Mouse (Mus musculus) midbrain, embryonic 12.5 days (tissue): ENCODE data around the gene T2. TPM values are rescaled to one million over a fixed set of nuclear protein-coding genes. Genes with fewer than 3 reads are reported as not detected.
"Not testable (repeated sequence)": the region's sequence is repeated elsewhere in the genome, so short reads cannot be mapped to it uniquely, and the experiment has no call there.

Source experiments
- ATAC-seq: fragments of 200-750 bp; cut with Nextera tagmentation; 2 replicates; pipeline ENCODE4 v1.8.0; 2017; ENCODE audit warnings: low read depth, moderate TSS enrichment, moderate library complexity; ENCODE audit not compliant: low FRiP score
- H3K27ac ChIP-seq: fragments of 300-500 bp; sonication (generic); replicated peaks from 2 replicates; pipeline ENCODE4 v1.5.1; 2016; ENCODE audit warnings: mild to moderate bottlenecking
- H3K27me3 ChIP-seq: fragments of 300-500 bp; sonication (generic); 2 replicates; pipeline ENCODE4 v1.6.1; 2016; ENCODE audit warnings: mild to moderate bottlenecking
- H3K36me3 ChIP-seq: fragments of 300-500 bp; sonication (generic); 2 replicates; pipeline ENCODE4 v1.6.1; 2016
- H3K4me1 ChIP-seq: fragments of 300-500 bp; sonication (generic); 2 replicates; pipeline ENCODE4 v1.6.1; 2016
- H3K4me2 ChIP-seq: fragments of 300-500 bp; sonication (generic); replicated peaks from 2 replicates; pipeline ENCODE4 v1.6.1; 2016; ENCODE audit warnings: mild to moderate bottlenecking, moderate library complexity
- H3K4me3 ChIP-seq: fragments of 300-500 bp; sonication (generic); 2 replicates; pipeline ENCODE4 v1.5.1; 2016; ENCODE audit warnings: mild to moderate bottlenecking
- H3K9ac ChIP-seq: fragments of 300-500 bp; sonication (generic); replicated peaks from 2 replicates; pipeline ENCODE4 v1.6.1; 2016; ENCODE audit warnings: mild to moderate bottlenecking, moderate library complexity
- H3K9me3 ChIP-seq: fragments of 300-500 bp; sonication (generic); 2 replicates; pipeline ENCODE4 v1.6.1; 2016; ENCODE audit warnings: mild to moderate bottlenecking
- WGBS: fragments of 180-500 bp; shearing (Covaris S2); methylation state at CpG from one replicate; pipeline ENCODE4 v1.1.7; 2016; 5-methylcytosine and 5-hydroxymethylcytosine counted together
- polyA plus RNA-seq: library from polyadenylated mRNA; unstranded; fragments of >200 nt; fragmentation: Nextera tagmentation; extraction: Ambion mirVana; gene quantifications from 2 replicates; pipeline ENCODE4 v1.2.1, GENCODE M21; 2016

The T2 gene
- polyA plus RNA-seq = 0.71 TPM in 1 of 2 replicates, not detected in the other

- Histone ChIP-seq H3K4me2 (no peak within 1 kb of the TSS), H3K4me1 (no peaks in the 10 kb centered on the region), H3K36me3 (no peaks in the 10 kb centered on the region), H3K4me3 (no peak within 1 kb of the TSS), H3K9me3 (no peaks in the 10 kb centered on the region), H3K9ac (0 out of 2 replicates have a peak within 1 kb of the TSS, but pooled peaks have one; percentile 17), H3K27me3 (no peaks in the 10 kb centered on the region; the same call in 1 of the 2 replicates), H3K27ac (no peak within 1 kb of the TSS)
- ATAC-seq = no peak
- WGBS = 88% methylated on average over 6 of the region's 6 CpGs
Observed at GRCm38 (mm10) chr17:8355692-8356091, at the start of gene T2. Gene T2 (plus strand): TSS chr17:8355992.

DNA sequence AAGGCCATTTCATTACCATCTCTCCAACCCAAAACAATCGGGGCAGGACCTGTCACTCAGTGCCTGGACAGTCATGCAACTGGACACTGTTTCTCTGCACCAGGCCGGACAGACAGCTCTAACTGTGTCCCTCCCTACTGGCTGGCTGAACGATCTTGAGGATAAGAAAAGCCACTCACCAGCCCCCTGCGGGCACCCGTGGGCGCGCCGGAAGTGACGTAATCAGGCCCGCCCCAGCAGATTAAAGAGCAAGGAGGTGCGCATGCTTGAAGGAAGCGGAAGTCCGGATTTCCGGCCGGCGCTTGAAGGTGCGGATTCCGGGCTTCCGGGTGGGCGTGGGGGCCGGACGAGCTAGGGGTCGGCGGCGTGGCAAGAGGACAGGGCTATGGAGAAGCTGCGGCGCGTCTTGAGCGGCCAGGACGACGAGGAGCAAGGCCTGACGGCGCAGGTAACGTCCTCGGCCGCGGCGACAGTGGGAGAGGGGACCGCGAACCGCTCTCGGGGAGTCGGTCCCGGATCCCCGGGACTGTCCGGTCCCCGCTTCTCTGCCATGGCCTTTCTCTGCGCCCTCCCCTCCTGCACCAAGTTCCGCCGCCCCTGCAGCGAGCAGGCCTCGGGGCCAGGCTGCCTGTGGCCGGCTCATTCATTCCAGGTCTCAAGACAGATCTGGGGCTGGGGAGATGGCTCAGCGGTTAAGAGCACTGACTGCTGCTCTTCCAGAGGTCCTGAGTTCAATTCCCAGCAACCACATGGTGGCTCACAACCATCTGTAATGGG is 44.8 kb upstream of the T2 start, which contains the start of gene Sft2d1:
Gene Sft2d1 (plus strand): TSS at position 265 of the 777 bp plus-strand sequence.
- Histone ChIP-seq H3K27me3 (0 out of 2 replicates have a peak, but pooled peaks cover 3% of the 10 kb centered on the region), H3K27ac (peak within 1 kb of the TSS; percentile 85), H3K9me3 (no peaks in the 10 kb centered on the region), H3K4me3 (peak within 1 kb of the TSS; percentile 69), H3K36me3 (no peaks in the 10 kb centered on the region), H3K4me2 (peak within 1 kb of the TSS; percentile 76), H3K4me1 (peaks cover 16% of the 10 kb centered on the region), H3K9ac (peak within 1 kb of the TSS; percentile 72)
- under 1% methylated on average over 54 of the region's 54 CpGs for WGBS
- ATAC-seq = peak; percentile 96

- Histone ChIP-seq H3K9ac (peak overlapping the region; percentile 72), H3K9me3 (no peaks in the 10 kb centered on the region), H3K4me3 (peak overlapping the region; percentile 69), H3K36me3 (no peaks in the 10 kb centered on the region), H3K4me1 (peaks cover 16% of the 10 kb centered on the region), H3K27ac (no peak overlapping the region), H3K4me2 (peak overlapping the region; percentile 76), H3K27me3 (0 out of 2 replicates have a peak, but pooled peaks cover 3% of the 10 kb centered on the region)
- 56% methylated on average over 3 of the region's 3 CpGs for WGBS
- ATAC-seq = no peak
Observed at GRCm38 (mm10) chr17:8311751-8312150, 44.0 kb upstream of the T2 start.

GRCm38 (mm10) chr17:8313976-8314375 is 41.8 kb upstream of the T2 start:
- ATAC-seq = no peak
- WGBS = 95% methylated on average over 3 of the region's 3 CpGs
- Histone ChIP-seq H3K4me1 (peaks cover 16% of the 10 kb centered on the region), H3K27me3 (no peaks in the 10 kb centered on the region), H3K4me3 (no peak overlapping the region), H3K9ac (no peak overlapping the region), H3K27ac (no peak overlapping the region), H3K36me3 (no peaks in the 10 kb centered on the region), H3K4me2 (no peak overlapping the region), H3K9me3 (no peaks in the 10 kb centered on the region)

DNA sequence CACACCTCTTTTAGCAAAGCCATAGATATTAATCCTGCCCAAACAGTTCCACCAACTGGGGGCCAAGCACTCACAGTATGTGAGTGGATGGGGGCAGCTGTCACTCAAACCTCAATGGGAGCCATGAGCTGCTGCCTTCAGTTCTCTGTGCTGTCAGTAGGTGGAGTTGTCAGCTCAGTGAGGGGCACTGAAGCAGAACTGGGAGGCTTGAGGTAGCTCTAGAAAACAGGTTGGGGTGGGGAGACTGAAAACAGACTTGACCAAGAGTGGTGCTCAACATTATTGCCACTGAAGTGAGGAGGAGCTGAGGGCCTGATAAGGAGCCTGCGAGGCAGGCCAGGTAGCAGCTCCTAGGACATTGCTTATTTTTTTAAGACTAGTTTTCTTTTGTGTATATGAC is 39.5 kb upstream of the T2 start:
- Histone ChIP-seq H3K4me1 (peaks cover 16% of the 10 kb centered on the region), H3K4me3 (no peak overlapping the region), H3K9ac (no peak overlapping the region), H3K36me3 (no peaks in the 10 kb centered on the region), H3K4me2 (no peak overlapping the region), H3K27me3 (no peaks in the 10 kb centered on the region), H3K27ac (no peak overlapping the region), H3K9me3 (no peaks in the 10 kb centered on the region)
- ATAC-seq = no peak
- 96% methylated on average over 1 of the region's 1 CpGs for WGBS

- 91% methylated on average over 11 of the region's 11 CpGs for whole genome bisulfite sequencing
- not testable (repeated sequence) for H3K27ac ChIP-seq, H3K9ac ChIP-seq, H3K27me3 ChIP-seq, H3K9me3 ChIP-seq, H3K4me3 ChIP-seq, ATAC-seq, H3K4me2 ChIP-seq, H3K4me1 ChIP-seq
- H3K36me3 ChIP-seq = peaks cover 32% of the 10 kb centered on the region
Observed at GRCm38 (mm10) chr17:8326877-8327276, 28.9 kb upstream of the T2 start.

DNA sequence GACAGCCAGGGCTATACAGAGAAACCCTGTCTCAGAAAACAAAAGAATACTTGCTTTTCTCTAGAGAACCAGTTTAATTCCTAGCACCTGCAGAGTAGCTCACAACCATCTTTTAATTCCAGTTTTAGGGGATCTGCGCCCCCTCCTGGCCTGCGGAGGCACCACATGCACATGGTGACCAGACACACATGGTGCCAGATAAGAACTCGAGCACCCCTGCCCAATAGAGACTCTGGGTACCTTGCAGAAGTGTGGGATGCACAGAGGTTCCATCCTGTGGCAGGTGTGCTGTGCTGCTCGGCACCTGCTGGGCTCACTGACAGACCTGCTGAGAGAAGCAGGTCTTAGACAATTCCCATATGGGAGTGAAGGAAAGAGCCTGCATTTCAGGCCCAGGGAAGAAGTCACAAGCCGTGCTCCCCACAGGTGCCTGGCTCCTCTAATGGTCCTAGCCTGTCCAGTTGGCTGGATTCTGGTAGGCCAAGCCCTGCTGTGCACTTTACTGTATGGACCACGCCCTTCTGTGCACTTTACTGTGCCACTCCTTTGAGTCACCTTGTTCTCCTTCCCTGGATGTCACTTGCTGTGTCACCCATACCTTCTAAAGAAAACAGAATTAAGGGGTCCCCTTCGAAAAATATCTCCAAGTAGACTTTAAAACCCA is 27.1 kb upstream of the T2 start:
- 60% methylated on average over 7 of the region's 7 CpGs for WGBS
- H3K27ac ChIP-seq = no peak overlapping the region
- H3K4me3 ChIP-seq = no peak overlapping the region
- no peaks in the 10 kb centered on the region for H3K9me3 ChIP-seq
- H3K4me2 ChIP-seq = no peak overlapping the region
- no peaks in the 10 kb centered on the region for H3K4me1 ChIP-seq
- H3K27me3 ChIP-seq = no peaks in the 10 kb centered on the region
- no peak overlapping the region for H3K9ac ChIP-seq
- H3K36me3 ChIP-seq = peaks cover 27% of the 10 kb centered on the region
- no peak for ATAC-seq

DNA sequence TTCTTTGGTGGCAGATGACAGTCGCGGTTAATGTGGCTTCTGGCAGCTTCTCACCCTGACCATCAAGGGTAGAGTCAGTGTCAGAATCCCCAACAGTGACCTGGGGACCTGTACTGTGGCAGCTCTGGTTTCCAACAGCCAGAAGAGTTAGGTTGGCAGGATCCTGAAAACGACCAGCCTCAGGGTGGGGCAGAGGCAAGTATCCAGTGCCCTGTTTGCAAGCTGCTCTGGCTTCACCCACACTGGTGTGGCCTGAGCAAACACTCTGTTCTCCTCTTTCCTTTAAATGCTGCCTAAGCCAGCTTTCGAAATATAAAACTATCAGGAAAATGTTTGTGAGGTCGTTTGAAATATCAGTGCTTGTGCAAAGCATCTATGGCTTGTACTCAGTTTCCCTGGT is 25.2 kb upstream of the T2 start:
- no peak overlapping the region for H3K4me3 ChIP-seq
- no peaks in the 10 kb centered on the region for H3K9me3 ChIP-seq
- no peak overlapping the region for H3K27ac ChIP-seq
- H3K4me2 ChIP-seq = no peak overlapping the region
- H3K27me3 ChIP-seq = no peaks in the 10 kb centered on the region
- H3K4me1 ChIP-seq = no peaks in the 10 kb centered on the region
- no peak for ATAC-seq
- peaks cover 13% of the 10 kb centered on the region for H3K36me3 ChIP-seq
- WGBS = 81% methylated on average over 5 of the region's 5 CpGs
- no peak overlapping the region for H3K9ac ChIP-seq

DNA sequence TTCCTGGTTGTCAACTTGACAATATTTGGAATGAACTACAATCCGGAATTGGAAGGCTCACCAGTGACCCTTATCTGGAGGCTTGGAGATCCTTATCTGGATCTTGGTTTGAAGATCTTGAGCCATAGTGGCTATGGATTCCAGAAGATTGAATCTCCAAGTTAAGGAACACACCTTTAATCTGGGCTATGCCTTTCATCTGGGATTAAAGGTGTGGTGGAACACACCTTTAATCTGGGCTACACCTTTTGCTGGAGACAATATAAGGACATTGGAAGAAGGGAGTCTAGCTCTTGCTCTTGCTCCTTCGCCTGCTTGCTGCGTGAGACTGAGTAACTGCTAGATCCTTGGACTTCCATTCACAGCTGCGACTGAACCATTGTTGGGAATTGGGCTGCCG is 18.6 kb upstream of the T2 start, which contains the start of gene Prr18:
Gene Prr18 (plus strand): TSS at position 301 of the 400 bp plus-strand sequence.
- H3K27me3 ChIP-seq = peaks cover 40% of the 10 kb centered on the region
- not testable (repeated sequence) for H3K4me3 ChIP-seq, H3K36me3 ChIP-seq, H3K9me3 ChIP-seq, H3K27ac ChIP-seq, H3K9ac ChIP-seq, H3K4me2 ChIP-seq, ATAC-seq
- H3K4me1 ChIP-seq = peaks cover 22% of the 10 kb centered on the region
- 86% methylated on average over 1 of the region's 5 CpGs for WGBS

- 16% methylated on average over 8 of the region's 8 CpGs for WGBS
- Histone ChIP-seq H3K4me1 (peaks cover 22% of the 10 kb centered on the region), H3K36me3 (no peaks in the 10 kb centered on the region), H3K27me3 (peaks cover 52% of the 10 kb centered on the region), H3K9me3 (no peaks in the 10 kb centered on the region), H3K27ac (peak overlapping the region; percentile 60; the same call in 1 of the 2 replicates), H3K4me2 (peak overlapping the region; percentile 99), H3K9ac (peak overlapping the region; percentile 76; the same call in 1 of the 2 replicates), H3K4me3 (peak overlapping the region; percentile 67)
- ATAC-seq = no peak
Observed at GRCm38 (mm10) chr17:8339666-8340374, 16.0 kb upstream of the T2 start.

- Histone ChIP-seq H3K27ac (peak overlapping the region; percentile 60), H3K36me3 (no peaks in the 10 kb centered on the region), H3K4me1 (peaks cover 22% of the 10 kb centered on the region), H3K27me3 (peaks cover 52% of the 10 kb centered on the region), H3K9ac (peak overlapping the region; percentile 76), H3K9me3 (no peaks in the 10 kb centered on the region), H3K4me3 (peak overlapping the region; percentile 67), H3K4me2 (peak overlapping the region; percentile 99)
- peak; percentile 74 for ATAC-seq
- under 1% methylated on average over 63 of the region's 92 CpGs for WGBS
Observed at GRCm38 (mm10) chr17:8340407-8341359, 15.1 kb upstream of the T2 start.
